12 mouse cellular contexts compared by ENCODE assay signal in genomic region chr19:59467016-59467412, GRCm38 (mm10). TPM values are rescaled to one million over a fixed set of nuclear protein-coding genes. Genes with fewer than 3 reads are reported as not detected.
DNase-seq lines count a peak whose midpoint lies in the region; ATAC-seq and TF ChIP-seq lines count a peak whose summit lies in the region.
"Had no signal": no experiment of that assay in that cellular context is flagged by ENCODE, and none has a peak within 500 bp of the region (broad histone marks: within the 10 kb centered on the region; RNA-seq: fewer than 3 reads in every experiment).

No protein-coding gene starts in this region.

- H3K4me2 ChIP-seq in heart, embryonic 13.5 days, result no peak overlapping the region

- ATAC-seq in heart, embryonic 13.5 days (ENCODE audit: extremely low read depth, insufficient number of reproducible peaks, low FRiP score, low TSS enrichment), result no peak
- ATAC-seq in megakaryocyte progenitor cell, adult 5-6 weeks (replicated peaks; ENCODE audit: poor library complexity), result peak; percentile 45

- WGBS in heart, embryonic 13.5 days, result under 1% methylated on average over 19 of the region's 19 CpGs
- 5% methylated on average over 19 of the region's 19 CpGs for WGBS in heart, adult 2 months

- H3K27me3 ChIP-seq in heart, embryonic 13.5 days (replicated peaks), result peaks cover 100% of the 10 kb centered on the region
- peaks cover 28% of the 10 kb centered on the region for H3K27me3 ChIP-seq in heart, adult 2 months (ENCODE audit: control insufficient read depth, insufficient read depth, low read length)

- TF ChIP-seq EP300 in heart, adult 2 months (IDR thresholded peaks at IDR 0.05; ENCODE audit: insufficient read depth, low read depth, low read length), result no peak

- H3K36me3 ChIP-seq in heart, embryonic 13.5 days, result no peaks in the 10 kb centered on the region
- H3K36me3 ChIP-seq in heart, adult 2 months (ENCODE audit: control insufficient read depth, insufficient read depth, low read length), result no peaks in the 10 kb centered on the region

- H3K27ac ChIP-seq in heart, embryonic 13.5 days (replicated peaks), result no peak overlapping the region
- H3K27ac ChIP-seq in heart, adult 2 months, result no peak overlapping the region

- H3K9ac ChIP-seq in heart, embryonic 13.5 days, result no peak overlapping the region
- no peak overlapping the region for H3K9ac ChIP-seq in heart, adult 2 months (ENCODE audit: low read depth, low read length)

- peak overlapping the region; percentile 9; the same call in 1 of the 2 replicates for H3K4me3 ChIP-seq in heart, embryonic 13.5 days
- H3K4me3 ChIP-seq in heart, adult 2 months, result no peak overlapping the region

- TF ChIP-seq POLR2A in heart, adult 2 months (IDR thresholded peaks at IDR 0.05; ENCODE audit: insufficient read depth, low read depth, low read length), result no peak

- no peak for TF ChIP-seq CTCF in heart, adult 2 months (IDR thresholded peaks at IDR 0.05)

- no peak for DNase-seq in heart, adult 2 months
- DNase-seq in ovary, adult 18-20 months (ENCODE audit: low spot score), result peak; percentile 13
- DNase-seq in ovary, postnatal 10 days (ENCODE audit: low spot score), result no peak
- no peak for DNase-seq in frontal cortex, postnatal 36 days (ENCODE audit: low spot score in 2 of 2)
- DNase-seq in left cerebral cortex, adult 18-20 months (ENCODE audit: low spot score in 2 of 2), result no peak
- no peak for DNase-seq in adrenal gland, postnatal 10 days
- DNase-seq: adrenal gland, postnatal 25 days; cerebellum, adult 9-10 months had no signal

- H3K9me3 ChIP-seq in heart, embryonic 13.5 days, result no peaks in the 10 kb centered on the region

- no peaks in the 10 kb centered on the region for H3K79me2 ChIP-seq in heart, adult 2 months (replicated peaks; ENCODE audit: control insufficient read depth, insufficient read depth, low read length)

- H3K4me1 ChIP-seq in heart, embryonic 13.5 days, result peaks cover 21% of the 10 kb centered on the region
- H3K4me1 ChIP-seq in heart, adult 2 months (ENCODE audit: control insufficient read depth, insufficient read depth, low read length), result no peaks in the 10 kb centered on the region

- intact Hi-C loops in heart, adult 2 months (cut with DNase I), result no loop called here

RNA-seq across cellular contexts. Expression of gene Emx2, which starts 8.8 kb away (rescaled TPM):
- polyA plus RNA-seq in heart, embryonic 13.5 days (2015; fragmentation: Nextera tagmentation; extraction: Ambion mirVana), result not detected in 2 replicates
- not detected for total RNA-seq in heart, adult 2 months (2021)
- polyA plus RNA-seq in heart, adult 2 months (2012; rRNA removed), result not detected in 2 replicates
- total RNA-seq in megakaryocyte progenitor cell, adult 5-6 weeks (2015), result not detected in 2 replicates
- total RNA-seq in megakaryocyte progenitor cell, adult 5-6 weeks (2017), result not detected in 2 replicates
- total RNA-seq in left cerebral cortex, adult 18-20 months (2021), result 10 to 100 TPM; 11.9 to 17.1 TPM
- total RNA-seq in adrenal gland, postnatal 10 days (2021), result under 1 TPM in 1 of 2 experiments, not detected in 1; 0.27 TPM
- total RNA-seq: adrenal gland, postnatal 25 days had no signal
- polyA plus RNA-seq: heart, postnatal 0 days; liver, embryonic 16.5 days had no signal

Comparison
In these comparisons a context has a peak if more than half of its experiments do, and no peak if none do; other contexts are left out.
1. RNA of gene Emx2, which starts 8.8 kb away (total RNA-seq): 11.9 to 17.1 TPM in left cerebral cortex, adult 18-20 months; 0.27 TPM in adrenal gland, postnatal 10 days, not detected in heart, adult 2 months and not detected in megakaryocyte progenitor cell, adult 5-6 weeks; every median in the first group is over 10 times any median in the second.